Mouse (Mus musculus): ENCODE measurements around the gene Cux1.
"Not testable (repeated sequence)": the region's sequence is repeated elsewhere in the genome, so short reads cannot be mapped to it uniquely, and the experiment has no call there.

Cux1 gene

GRCm38 (mm10) chr5:136246452-136246838, 320.8 kb downstream of the Cux1 start, which contains the start of gene Sh2b2:
TSS of gene Sh2b2 (minus strand) at chr5:136246556.
- DNase-seq (ENCODE audit: low read depth, low spot score), result no peak

- DNase-seq (ENCODE audit: low read depth, low spot score), result no peak
Measured at GRCm38 (mm10) chr5:136245541-136246451, 321.5 kb downstream of the Cux1 start.

GRCm38 (mm10) chr5:136244762-136245540, 322.3 kb downstream of the Cux1 start:
- DNase-seq (ENCODE audit: low read depth, low spot score), result peak; percentile 47

- no peak for DNase-seq (ENCODE audit: low read depth, low spot score)
Measured at GRCm38 (mm10) chr5:136243851-136244761, 323.2 kb downstream of the Cux1 start.

GRCm38 (mm10) chr5:136241161-136241560, 326.1 kb downstream of the Cux1 start:
- no peak for DNase-seq (ENCODE audit: low read depth, low spot score)

GRCm38 (mm10) chr5:136240381-136240780, 326.9 kb downstream of the Cux1 start:
- no peak for DNase-seq (ENCODE audit: low read depth, low spot score)

- DNase-seq (ENCODE audit: low read depth, low spot score), result no peak
Measured at GRCm38 (mm10) chr5:136237607-136238006, 329.7 kb downstream of the Cux1 start.

GRCm38 (mm10) chr5:136236611-136237010, 330.7 kb downstream of the Cux1 start:
- no peak for DNase-seq (ENCODE audit: low read depth, low spot score)

GRCm38 (mm10) chr5:136230348-136231035, 336.8 kb downstream of the Cux1 start:
- no peak for DNase-seq (ENCODE audit: low read depth, low spot score)

GRCm38 (mm10) chr5:136226246-136226876, 340.9 kb downstream of the Cux1 start:
- DNase-seq (ENCODE audit: low read depth, low spot score), result no peak

GRCm38 (mm10) chr5:136218585-136218984, 348.7 kb downstream of the Cux1 start:
- DNase-seq (ENCODE audit: low read depth, low spot score), result no peak

GRCm38 (mm10) chr5:136217932-136218381, 349.3 kb downstream of the Cux1 start:
- no peak for DNase-seq (ENCODE audit: low read depth, low spot score)

GRCm38 (mm10) chr5:136217004-136217665, 350.2 kb downstream of the Cux1 start:
- DNase-seq (ENCODE audit: low read depth, low spot score), result no peak

- no peak for DNase-seq (ENCODE audit: low read depth, low spot score)
Measured at GRCm38 (mm10) chr5:136215958-136216357, 351.3 kb downstream of the Cux1 start.

GRCm38 (mm10) chr5:136215211-136215610, 352.1 kb downstream of the Cux1 start:
- no peak for DNase-seq (ENCODE audit: low read depth, low spot score)

- no peak for DNase-seq (ENCODE audit: low read depth, low spot score)
Measured at GRCm38 (mm10) chr5:136213716-136214115, 353.6 kb downstream of the Cux1 start.

GRCm38 (mm10) chr5:136212716-136213115, 354.6 kb downstream of the Cux1 start:
- DNase-seq (ENCODE audit: low read depth, low spot score), result no peak

- DNase-seq (ENCODE audit: low read depth, low spot score), result not testable (repeated sequence)
Measured at GRCm38 (mm10) chr5:136211341-136212102, 355.8 kb downstream of the Cux1 start.

GRCm38 (mm10) chr5:136210549-136210948, 356.7 kb downstream of the Cux1 start:
- no peak for DNase-seq (ENCODE audit: low read depth, low spot score)

Data from WW6 (cell line).